Mouse (Mus musculus) ES-E14 (cell line): ENCODE measurements around the gene Mtr. TPM values are rescaled to one million over a fixed set of nuclear protein-coding genes. Genes with fewer than 3 reads are reported as not detected.

Experiments used
- DNase-seq: peaks from one replicate; pipeline ENCODE4 v3.0.0-alpha.2; 2013; ENCODE audit warnings: low read depth, low spot score
- H3K27ac ChIP-seq: 2 replicates; pipeline ENCODE4 v1.5.1; 2012; ENCODE audit warnings: low read depth, mild to moderate bottlenecking, low read length, moderate library complexity, mixed read lengths; ENCODE audit not compliant: poor library complexity, insufficient read depth, severe bottlenecking
- H3K36me3 ChIP-seq: 2 replicates; pipeline ENCODE4 v1.6.1; 2012; ENCODE audit warnings: mild to moderate bottlenecking, low read length, moderate library complexity, mixed read lengths; ENCODE audit not compliant: control insufficient read depth, poor library complexity, insufficient read depth, severe bottlenecking
- H3K4me1 ChIP-seq, 2 experiments: fragments of 150-350 bp in 1 of 2; sonication (generic) in 1 of 2; 2 replicates each; pipeline ENCODE4 v1.6.1; 2012; ENCODE audit warnings: low read length in 2 of 2, mild to moderate bottlenecking in 1 of 2, mixed read lengths in 1 of 2; ENCODE audit not compliant: control insufficient read depth in 2 of 2, insufficient read depth in 2 of 2, poor library complexity in 1 of 2
- H3K4me3 ChIP-seq, 2 experiments: fragments of 150-350 bp in 1 of 2; sonication (generic) in 1 of 2; 2 replicates each; pipeline ENCODE4 v1.5.1; 2012; ENCODE audit warnings: low read length in 2 of 2, low read depth in 1 of 2, mild to moderate bottlenecking in 1 of 2, mixed read lengths in 1 of 2; ENCODE audit not compliant: insufficient read depth in 1 of 2, poor library complexity in 1 of 2, severe bottlenecking in 1 of 2
- H3K9ac ChIP-seq: 2 replicates; pipeline ENCODE4 v1.6.1; 2012; ENCODE audit warnings: low read depth, mild to moderate bottlenecking, low read length, mixed read lengths; ENCODE audit not compliant: poor library complexity, insufficient read depth, severe bottlenecking
- H3K9me3 ChIP-seq: fragments of 150-350 bp; sonication (generic); 2 replicates; pipeline ENCODE4 v1.6.1; 2012; ENCODE audit warnings: low read depth, mild to moderate bottlenecking, low read length; ENCODE audit not compliant: control insufficient read depth, insufficient read depth
- CHD2 ChIP-seq: IDR thresholded peaks from 2 replicates; pipeline ENCODE4 v1.6.1; 2014; ENCODE audit warnings: mild to moderate bottlenecking, low read depth, low read length, inconsistent platforms
- HCFC1 ChIP-seq: IDR thresholded peaks from 2 replicates; pipeline ENCODE4 v1.6.1; 2012; ENCODE audit warnings: low read length, inconsistent platforms, borderline replicate concordance; ENCODE audit not compliant: insufficient read depth
- MAFK ChIP-seq: IDR thresholded peaks from 2 replicates; pipeline ENCODE4 v1.6.1; 2014; ENCODE audit warnings: mild to moderate bottlenecking, low read depth, low read length, inconsistent platforms; ENCODE audit not compliant: insufficient read depth
- ZC3H11A ChIP-seq: IDR thresholded peaks from 2 replicates; pipeline ENCODE4 v1.6.1; 2012; ENCODE audit warnings: low read depth, mild to moderate bottlenecking, inconsistent platforms, low read length, borderline replicate concordance
- ZNF384 ChIP-seq: IDR thresholded peaks from 2 replicates; pipeline ENCODE4 v1.6.1; 2012; ENCODE audit warnings: low read depth, low read length, inconsistent platforms
- in situ Hi-C, 2 experiments: fragments of 600-800 bp; cut with MboI; formaldehyde crosslinking; loops; one replicate each; pipeline ENCODE4 v1.15.1; 2025; ENCODE audit warnings: low sequenced_read_pairs in 2 of 2, inconsistent platforms in 1 of 2; ENCODE audit not compliant: unreplicated experiment in 2 of 2
- total RNA-seq: library from RNA; depleted of rRNA; stranded (reverse); fragments of 300-350 nt; gene quantifications from 2 replicates; pipeline ENCODE4 v1.2.3, GENCODE M21; 2012

The Mtr gene
- total RNA-seq, 1 experiment = 25.4 TPM

DNA sequence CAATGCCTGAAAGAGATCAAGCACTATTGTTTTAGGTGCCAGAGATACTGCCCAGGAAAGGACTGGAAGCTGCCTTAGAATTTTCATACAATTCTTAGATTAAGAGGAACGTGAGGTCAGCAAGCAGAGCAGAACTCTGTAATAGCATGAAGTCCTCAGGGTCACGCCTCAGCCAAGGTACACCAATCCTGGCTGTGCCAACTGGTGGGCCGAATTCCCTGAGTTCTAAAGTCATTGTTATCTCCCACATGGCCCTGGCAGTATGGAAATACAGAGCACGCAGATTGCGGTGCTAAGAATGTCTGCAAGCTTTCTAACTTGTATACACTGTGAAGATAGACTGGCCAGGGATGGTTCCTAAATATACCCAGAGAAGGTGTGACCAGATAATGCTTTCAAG, 43.0 kb downstream of the Mtr start:
- TF ChIP-seq ZC3H11A (no peak), HCFC1 (no peak), MAFK (no peak), CHD2 (no peak), ZNF384 (no peak)
- no peak overlapping the region for H3K9ac ChIP-seq
- H3K27ac ChIP-seq = no peak overlapping the region
- no peaks in the 10 kb centered on the region for H3K4me1 ChIP-seq
- in situ Hi-C loops = no loop called here
- no peaks in the 10 kb centered on the region for H3K9me3 ChIP-seq
- H3K4me3 ChIP-seq = no peak overlapping the region
- peaks cover 19% of the 10 kb centered on the region for H3K36me3 ChIP-seq
- no peak for DNase-seq

DNA sequence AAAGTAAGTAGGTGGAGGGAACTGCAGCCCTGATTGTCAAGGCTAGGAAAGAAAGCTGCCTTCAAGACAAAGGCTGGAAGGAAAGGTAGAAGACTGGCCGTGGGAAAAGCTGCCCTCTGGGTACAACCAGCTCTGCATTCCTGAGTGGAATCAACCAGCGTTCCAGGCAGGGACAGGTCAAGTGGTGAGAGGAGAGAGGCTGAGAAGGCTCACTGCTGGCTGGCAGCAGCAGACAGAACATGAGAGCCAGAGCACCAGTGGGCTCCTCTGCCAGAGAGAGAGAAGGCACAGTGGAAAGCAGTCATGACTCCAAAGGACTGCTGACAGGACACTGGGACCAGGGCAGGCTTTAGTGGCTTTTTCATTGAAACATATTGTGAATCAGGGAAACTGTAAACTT, 46.9 kb downstream of the Mtr start:
- no peak for DNase-seq
- H3K27ac ChIP-seq = no peak overlapping the region
- in situ Hi-C loops = no loop called here
- H3K9me3 ChIP-seq = no peaks in the 10 kb centered on the region
- peaks cover 11% of the 10 kb centered on the region; the same call in 1 of the 2 replicates for H3K36me3 ChIP-seq
- H3K4me3 ChIP-seq = no peak overlapping the region
- no peaks in the 10 kb centered on the region for H3K4me1 ChIP-seq
- no peak overlapping the region for H3K9ac ChIP-seq
- TF ChIP-seq HCFC1 = no peak
- TF ChIP-seq CHD2 = no peak
- no peak for TF ChIP-seq ZNF384
- TF ChIP-seq MAFK = no peak
- TF ChIP-seq ZC3H11A = no peak

DNA sequence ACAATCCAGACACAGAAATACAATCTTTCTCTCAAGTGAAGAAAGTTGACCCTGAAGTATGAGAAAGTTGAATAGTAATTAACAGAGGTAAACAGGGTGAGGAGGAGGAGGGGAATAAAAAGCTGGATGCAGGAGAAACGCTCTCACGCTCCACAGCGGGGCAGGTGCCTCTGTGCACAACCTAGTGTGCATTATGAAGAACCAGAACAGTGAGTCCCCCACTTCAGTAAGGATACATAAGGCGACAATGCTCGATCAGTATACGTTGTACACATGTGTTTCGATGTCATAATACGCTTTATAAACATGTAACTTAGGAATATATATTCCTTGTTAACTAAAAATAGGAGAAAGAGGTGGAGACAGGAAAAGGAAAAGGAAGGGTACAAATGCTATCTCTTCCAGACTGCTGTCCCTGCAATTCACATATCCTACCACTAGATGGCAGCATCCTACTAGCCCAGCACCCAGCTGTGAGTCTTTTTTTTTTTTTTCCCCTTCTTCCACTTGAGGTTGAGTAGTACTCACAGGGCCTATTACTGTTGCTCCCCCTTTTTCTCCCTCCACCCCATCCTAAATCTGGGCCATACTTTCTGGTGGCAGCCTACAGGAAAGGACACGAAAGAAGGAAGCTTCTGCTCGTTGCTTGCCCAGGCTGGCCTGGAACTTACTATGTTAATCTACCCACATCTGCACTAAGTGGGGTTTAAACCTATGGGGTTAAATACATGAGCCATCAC, 47.7 kb downstream of the Mtr start:
- Histone ChIP-seq H3K36me3 (peaks cover 9% of the 10 kb centered on the region; the same call in 1 of the 2 replicates), H3K27ac (no peak overlapping the region), H3K9ac (no peak overlapping the region), H3K4me1 (no peaks in the 10 kb centered on the region), H3K9me3 (no peaks in the 10 kb centered on the region), H3K4me3 (no peak overlapping the region)
- TF ChIP-seq CHD2 (no peak), ZNF384 (peak; percentile 100), ZC3H11A (peak; percentile 79; the same call in 1 of the 2 replicates)
- DNase-seq = peak; percentile 52
- in situ Hi-C loops = no loop called here

DNA sequence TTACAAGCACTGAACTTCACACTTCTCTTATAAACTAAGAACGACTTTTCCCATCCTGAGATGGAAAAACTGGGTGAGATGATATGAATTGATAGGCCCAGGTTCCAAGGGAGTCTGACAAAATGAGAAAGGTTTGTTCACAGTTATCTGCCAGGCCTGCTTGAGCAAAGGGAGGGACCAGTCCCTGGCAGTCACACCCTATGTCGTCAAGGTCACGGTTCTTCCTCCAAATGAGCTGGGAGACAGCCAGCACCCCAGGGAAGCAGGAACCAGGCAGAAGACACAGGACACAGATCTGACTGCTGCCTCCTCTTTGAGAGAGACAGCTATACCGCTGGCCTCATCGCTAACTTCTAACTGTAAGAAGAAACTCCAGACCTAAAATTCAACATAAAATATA, 57.5 kb downstream of the Mtr start:
- no peak for DNase-seq
- Histone ChIP-seq H3K9me3 (no peaks in the 10 kb centered on the region), H3K4me1 (peaks cover 0 to 2% of the 10 kb centered on the region in 2 experiments; a peak in 1 of 4 replicates), H3K9ac (no peak overlapping the region), H3K27ac (no peak overlapping the region), H3K4me3 (no peak overlapping the region), H3K36me3 (peaks cover 10% of the 10 kb centered on the region; the same call in 1 of the 2 replicates)
- TF ChIP-seq ZNF384 (no peak), MAFK (no peak), HCFC1 (no peak), CHD2 (no peak), ZC3H11A (no peak)
- in situ Hi-C loops = no loop called here

DNA sequence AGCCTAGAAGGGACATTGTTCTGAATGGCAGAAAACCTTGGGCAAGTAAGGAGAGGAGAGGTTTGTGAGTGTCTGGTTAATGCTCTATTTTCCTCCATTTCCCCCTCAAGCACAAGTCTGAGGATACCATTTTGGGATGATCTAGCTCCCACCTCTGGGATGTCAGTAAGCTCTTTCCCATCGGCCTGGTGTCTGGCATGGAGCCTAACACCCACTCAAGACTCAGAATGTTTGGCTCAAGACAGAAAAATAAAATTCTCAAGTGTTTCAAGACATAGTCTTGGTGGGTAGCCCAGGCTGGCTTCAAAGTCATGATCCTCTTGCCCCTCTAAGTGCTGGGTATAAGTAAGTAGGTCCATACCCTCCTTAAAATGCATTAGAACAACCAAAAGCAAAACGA, 59.4 kb downstream of the Mtr start:
- in situ Hi-C loops = no loop called here
- H3K9ac ChIP-seq = no peak overlapping the region
- H3K36me3 ChIP-seq = peaks cover 20% of the 10 kb centered on the region; the same call in 1 of the 2 replicates
- H3K4me1 ChIP-seq = peaks cover 0 to 2% of the 10 kb centered on the region in 2 experiments; a peak in 1 of 4 replicates
- DNase-seq = no peak
- no peak overlapping the region for H3K27ac ChIP-seq
- TF ChIP-seq MAFK (no peak), ZNF384 (no peak), ZC3H11A (no peak), HCFC1 (no peak), CHD2 (no peak)
- H3K4me3 ChIP-seq = no peak overlapping the region
- H3K9me3 ChIP-seq = no peaks in the 10 kb centered on the region
